Mouse (Mus musculus): ENCODE results near the gene Dock9.

DNA sequence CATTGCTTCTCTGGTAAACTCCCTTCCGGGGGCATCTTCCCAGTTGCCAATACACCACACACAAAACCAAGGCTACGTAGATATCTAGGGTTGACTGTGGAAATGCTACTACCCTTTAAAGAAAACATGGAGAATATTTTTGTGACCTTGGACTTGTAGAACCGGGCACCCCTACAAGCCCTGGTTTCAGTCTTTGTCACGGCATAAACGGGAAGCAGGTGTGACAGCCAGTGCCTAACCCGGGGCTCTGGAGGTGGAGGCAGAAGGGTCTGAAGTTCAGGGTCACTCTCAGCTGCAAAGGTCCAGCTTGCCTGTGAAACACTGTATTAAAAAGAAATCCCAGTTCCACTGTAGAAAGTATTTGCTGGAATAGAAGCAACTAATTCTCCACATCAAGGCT is 200.6 kb downstream of the Dock9 start:
- TF ChIP-seq CTCF (IDR thresholded peaks at IDR 0.05; ENCODE audit: low read depth, low read length) (no peak), POLR2A (IDR thresholded peaks at IDR 0.05; ENCODE audit: borderline replicate concordance, low read depth, low read length) (no peak)
